Mouse (Mus musculus) thymus, adult 2 months (tissue): ENCODE data around the gene Tpk1.

Experiments used
- CTCF ChIP-seq: fragments of 200-500 bp; IDR thresholded peaks from 2 replicates; pipeline ENCODE4 v1.5.1; 2012; ENCODE audit warnings: mild to moderate bottlenecking, control low read depth, low read length, moderate library complexity, borderline replicate concordance; ENCODE audit not compliant: control insufficient read depth, poor library complexity, insufficient read depth; ENCODE audit errors: extremely low read depth
- POLR2A ChIP-seq: fragments of 200-500 bp; IDR thresholded peaks from 2 replicates; pipeline ENCODE4 v1.6.1; 2012; ENCODE audit warnings: mild to moderate bottlenecking, low read length, control low read depth, moderate library complexity; ENCODE audit not compliant: control insufficient read depth, poor library complexity, insufficient read depth; ENCODE audit errors: extremely low read depth

GRCm38 (mm10) chr6:43403076-43403475 is 263.0 kb downstream of the Tpk1 start:
- no peak for TF ChIP-seq CTCF
- TF ChIP-seq POLR2A: no peak
